10 mouse cellular contexts compared by ENCODE assay signal in the genomic region with DNA sequence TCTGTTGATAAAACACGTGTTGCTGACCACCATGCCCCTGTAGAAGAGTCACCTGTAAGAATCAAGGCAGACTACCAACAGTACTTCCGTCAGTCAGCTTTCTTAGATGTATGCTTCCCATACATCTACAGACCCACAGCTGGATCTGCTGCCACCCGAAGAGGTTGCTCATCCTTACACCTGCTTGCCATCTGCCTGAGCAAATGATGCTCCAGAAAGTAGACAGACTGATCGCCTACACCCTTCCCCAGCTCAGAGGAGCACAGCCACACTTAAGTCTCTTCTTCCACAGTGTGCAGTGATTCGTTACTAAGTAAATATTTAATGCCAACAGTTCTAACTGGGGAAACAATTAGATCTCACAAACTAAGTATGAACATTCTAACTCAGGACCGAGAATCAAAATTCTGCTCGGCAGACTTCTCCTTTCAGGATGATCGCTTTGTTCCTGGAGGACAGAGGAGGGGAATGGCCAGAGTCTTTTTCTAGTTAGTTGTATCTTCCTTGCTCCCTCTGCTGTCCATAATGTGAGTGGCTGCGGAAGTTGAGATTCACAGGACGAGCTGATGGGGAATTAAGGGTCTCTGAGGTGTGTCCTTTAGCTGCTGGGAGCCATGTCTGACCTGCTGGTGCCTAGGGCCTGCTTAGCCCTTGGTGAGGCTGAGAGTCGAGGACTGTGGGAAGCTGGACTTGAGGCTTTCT. TPM values are rescaled to one million over a fixed set of nuclear protein-coding genes. Genes with fewer than 3 reads are reported as not detected.
A peak's percentile ranks its signal among the peaks of the same experiment; 100 is the strongest.
DNase-seq lines count a peak whose midpoint lies in the region; ATAC-seq lines count a peak whose summit lies in the region.
"Had no signal": no experiment of that assay in that cellular context is flagged by ENCODE, and none has a peak within 500 bp of the region (broad histone marks: within the 10 kb centered on the region; RNA-seq: fewer than 3 reads in every experiment).

No protein-coding gene starts in this region.

- peak overlapping the region; percentile 13; the same call in 1 of the 2 replicates for H3K27ac ChIP-seq in lung, embryonic 16.5 days (ENCODE audit: low read length)
- H3K27ac ChIP-seq: neural tube, embryonic 13.5 days had no signal

- H3K36me3 ChIP-seq in lung, embryonic 16.5 days (ENCODE audit: control insufficient read depth, insufficient read depth, low read length) = peaks cover 2% of the 10 kb centered on the region; the same call in 1 of the 2 replicates

- H3K4me1 ChIP-seq in lung, embryonic 16.5 days (replicated peaks; ENCODE audit: control insufficient read depth, insufficient read depth, low read length) = peaks cover 15% of the 10 kb centered on the region

- no peaks in the 10 kb centered on the region for H3K9me3 ChIP-seq in lung, embryonic 16.5 days (ENCODE audit: control insufficient read depth, low read length)
- H3K9me3 ChIP-seq: neural tube, embryonic 13.5 days had no signal

- H3K9ac ChIP-seq in lung, embryonic 16.5 days (ENCODE audit: low read length) = no peak overlapping the region
- H3K9ac ChIP-seq: neural tube, embryonic 13.5 days had no signal

- H3K4me2 ChIP-seq in lung, embryonic 16.5 days (ENCODE audit: low read depth, low read length) = no peak overlapping the region
- H3K4me2 ChIP-seq: neural tube, embryonic 13.5 days had no signal

- peak; percentile 26 to 38 for DNase-seq in cerebellum, postnatal 10 days
- no peak for DNase-seq in cerebellum, adult 9-11 months
- DNase-seq in kidney, postnatal 14 days = peak; percentile 21
- no peak for DNase-seq in kidney, postnatal 25 days
- DNase-seq in ES-CJ7 (ENCODE audit: low read depth, low spot score) = peak; percentile 46
- no peak for DNase-seq in B cell, adult 2 months
- no peak for DNase-seq in urinary bladder, postnatal 14 days (ENCODE audit: low spot score)
- DNase-seq: cerebellum, adult 2 months had no signal

- WGBS in lung, embryonic 16.5 days = 37% methylated on average over 11 of the region's 11 CpGs

- H3K4me3 ChIP-seq in lung, embryonic 16.5 days (ENCODE audit: low read length) = no peak overlapping the region
- H3K4me3 ChIP-seq: neural tube, embryonic 13.5 days had no signal

- no peaks in the 10 kb centered on the region for H3K27me3 ChIP-seq in lung, embryonic 16.5 days (ENCODE audit: control insufficient read depth, insufficient read depth, low read depth, low read length)
- H3K27me3 ChIP-seq: neural tube, embryonic 13.5 days had no signal

- ATAC-seq in lung, embryonic 16.5 days (ENCODE audit: low read depth) = no peak

RNA-seq across cellular contexts. Expression of gene S100b, which starts 6.9 kb away (rescaled TPM):
- 0.73 and 1.1 TPM in 2 replicates for polyA plus RNA-seq in lung, embryonic 16.5 days (2015; fragmentation: Nextera tagmentation; extraction: Ambion mirVana)

RNA-seq across cellular contexts. Expression of gene Prmt2, which starts 22.8 kb away (rescaled TPM):
- 51.1 and 56.6 TPM in 2 replicates for polyA plus RNA-seq in lung, embryonic 16.5 days (2015; fragmentation: Nextera tagmentation; extraction: Ambion mirVana)

Comparison
In these comparisons a context has a peak if more than half of its experiments do, and no peak if none do; other contexts are left out.
1. DNase-seq: peak in cerebellum, postnatal 10 days (2 of 2), kidney, postnatal 14 days (single experiment) and ES-CJ7 (single experiment); none in cerebellum, adult 9-11 months (single experiment), kidney, postnatal 25 days (0 of 2), B cell, adult 2 months (0 of 2) and urinary bladder, postnatal 14 days (single experiment).